Mouse (Mus musculus) neural tube, embryonic 11.5 days (tissue): ENCODE measurements around the gene Kif1a. TPM values are rescaled to one million over a fixed set of nuclear protein-coding genes. Genes with fewer than 3 reads are reported as not detected.

Experiments
- ATAC-seq: fragments of 200-750 bp; cut with Nextera tagmentation; 2 replicates; pipeline ENCODE4 v1.8.0; 2017; ENCODE audit warnings: moderate number of reproducible peaks, mild to moderate bottlenecking, moderate TSS enrichment, moderate library complexity; ENCODE audit not compliant: insufficient read depth, low FRiP score, low TSS enrichment
- DNase-seq: peaks from one replicate; pipeline ENCODE4 v3.0.0-alpha.2; 2015; ENCODE audit warnings: low spot score
- H3K27ac ChIP-seq: fragments of 300-500 bp; sonication (generic); 2 replicates; pipeline ENCODE4 v1.5.1; 2014; ENCODE audit warnings: low read depth, mild to moderate bottlenecking, low read length
- H3K27me3 ChIP-seq: fragments of 300-500 bp; sonication (generic); 2 replicates; pipeline ENCODE4 v1.6.1; 2014; ENCODE audit warnings: mild to moderate bottlenecking, low read length, mixed read lengths; ENCODE audit not compliant: control insufficient read depth, insufficient read depth
- H3K36me3 ChIP-seq: fragments of 300-500 bp; sonication (generic); 2 replicates; pipeline ENCODE4 v1.6.1; 2014; ENCODE audit warnings: mild to moderate bottlenecking, low read length, moderate library complexity, mixed read lengths; ENCODE audit not compliant: control insufficient read depth, insufficient read depth
- H3K4me1 ChIP-seq: fragments of 300-500 bp; sonication (generic); 2 replicates; pipeline ENCODE4 v1.6.1; 2014; ENCODE audit warnings: low read length, mixed read lengths; ENCODE audit not compliant: control insufficient read depth, insufficient read depth
- H3K4me2 ChIP-seq: fragments of 300-500 bp; sonication (generic); 2 replicates; pipeline ENCODE4 v1.6.1; 2014; ENCODE audit warnings: low read depth, mild to moderate bottlenecking, moderate library complexity
- H3K4me3 ChIP-seq: fragments of 300-500 bp; sonication (generic); 2 replicates; pipeline ENCODE4 v1.5.1; 2014; ENCODE audit warnings: low read depth, low read length
- H3K9ac ChIP-seq: fragments of 300-500 bp; sonication (generic); 2 replicates; pipeline ENCODE4 v1.6.1; 2014; ENCODE audit warnings: mild to moderate bottlenecking, low read length
- H3K9me3 ChIP-seq: fragments of 300-500 bp; sonication (generic); 2 replicates; pipeline ENCODE4 v1.6.1; 2016; ENCODE audit warnings: low read length; ENCODE audit not compliant: control insufficient read depth
- WGBS: fragments of 180-500 bp; shearing (Covaris S2); extraction: QIAGEN DNeasy Blood & Tissue Kit; methylation state at CpG from one replicate; pipeline ENCODE4 v1.1.7; 2014; 5-methylcytosine and 5-hydroxymethylcytosine counted together
- polyA plus RNA-seq: library from polyadenylated mRNA; unstranded; fragments of >200 nt; fragmentation: Nextera tagmentation; extraction: Ambion mirVana; gene quantifications from 2 replicates; pipeline ENCODE4 v1.2.1, GENCODE M21; 2014

Kif1a gene
- polyA plus RNA-seq, 1 experiment from 2014 or later, result 73.8 TPM

DNA sequence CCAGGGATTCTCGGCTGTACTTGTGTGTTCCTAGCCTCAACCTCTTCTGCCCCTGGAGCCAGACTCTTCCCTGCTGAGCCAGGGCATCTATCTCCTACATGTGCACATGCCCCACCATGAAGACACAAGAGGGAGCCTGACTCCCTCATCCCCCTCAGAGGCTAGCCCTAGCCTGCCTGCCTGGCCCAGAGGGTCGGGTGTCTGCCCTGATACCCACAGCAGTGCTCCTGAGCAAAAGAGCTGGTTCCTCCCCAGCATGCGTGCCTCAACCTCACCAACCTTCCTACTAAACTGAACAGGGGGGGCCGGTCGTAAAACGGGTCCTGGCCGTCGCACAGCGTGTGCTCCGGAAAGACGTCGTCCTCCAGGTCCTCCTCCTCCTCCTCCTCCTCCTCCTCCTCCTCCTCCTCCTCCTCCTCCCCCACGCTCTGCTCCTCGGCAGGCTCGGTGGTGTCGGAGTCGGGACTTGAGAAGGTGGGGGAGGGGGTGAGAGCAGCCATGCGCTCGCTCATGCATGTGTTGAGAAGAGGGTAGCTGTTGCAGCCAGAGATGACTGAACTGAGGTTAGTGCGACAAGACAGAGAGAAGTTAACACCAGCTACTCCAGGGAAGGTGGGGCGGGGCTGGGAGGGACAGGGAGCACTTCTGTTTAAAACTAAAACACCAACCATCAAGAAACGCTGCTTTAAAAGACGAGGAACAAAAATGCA lies 50.5 kb downstream of the Kif1a start:
- Histone ChIP-seq H3K4me1 (no peaks in the 10 kb centered on the region), H3K4me2 (no peak overlapping the region), H3K9ac (no peak overlapping the region), H3K4me3 (no peak overlapping the region), H3K36me3 (peaks cover 4% of the 10 kb centered on the region; the same call in 1 of the 2 replicates), H3K9me3 (no peaks in the 10 kb centered on the region), H3K27me3 (no peaks in the 10 kb centered on the region), H3K27ac (no peak overlapping the region)
- no peak for DNase-seq
- no peak for ATAC-seq
- WGBS, result 45% methylated on average over 20 of the region's 23 CpGs

DNA sequence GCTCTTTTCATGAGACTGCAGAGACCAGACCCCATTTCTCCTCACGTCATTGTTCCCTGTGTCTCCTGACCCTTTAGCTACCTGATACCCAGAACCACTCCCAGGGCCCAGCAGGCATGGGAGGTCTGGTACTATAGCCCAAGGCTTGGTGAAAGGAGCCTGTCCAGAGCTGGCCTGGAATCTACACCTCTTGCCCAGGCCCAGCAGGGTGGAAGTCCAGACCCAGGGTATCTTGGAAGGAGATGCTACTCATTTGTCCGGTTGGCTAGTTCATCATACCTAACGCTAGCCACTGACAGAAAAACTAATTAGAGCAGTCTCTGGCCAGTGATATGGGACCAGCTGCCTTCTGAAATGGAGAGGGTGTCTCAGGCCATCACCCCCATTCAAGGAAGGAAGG lies 51.7 kb downstream of the Kif1a start:
- no peak overlapping the region for H3K27ac ChIP-seq
- H3K4me3 ChIP-seq, result no peak overlapping the region
- 95% methylated on average over 3 of the region's 3 CpGs for WGBS
- 0 out of 2 replicates have a peak, but pooled peaks cover 2% of the 10 kb centered on the region for H3K36me3 ChIP-seq
- no peak overlapping the region for H3K9ac ChIP-seq
- H3K27me3 ChIP-seq, result no peaks in the 10 kb centered on the region
- no peaks in the 10 kb centered on the region for H3K4me1 ChIP-seq
- no peaks in the 10 kb centered on the region for H3K9me3 ChIP-seq
- H3K4me2 ChIP-seq, result no peak overlapping the region
- DNase-seq (no peak), ATAC-seq (no peak)

DNA sequence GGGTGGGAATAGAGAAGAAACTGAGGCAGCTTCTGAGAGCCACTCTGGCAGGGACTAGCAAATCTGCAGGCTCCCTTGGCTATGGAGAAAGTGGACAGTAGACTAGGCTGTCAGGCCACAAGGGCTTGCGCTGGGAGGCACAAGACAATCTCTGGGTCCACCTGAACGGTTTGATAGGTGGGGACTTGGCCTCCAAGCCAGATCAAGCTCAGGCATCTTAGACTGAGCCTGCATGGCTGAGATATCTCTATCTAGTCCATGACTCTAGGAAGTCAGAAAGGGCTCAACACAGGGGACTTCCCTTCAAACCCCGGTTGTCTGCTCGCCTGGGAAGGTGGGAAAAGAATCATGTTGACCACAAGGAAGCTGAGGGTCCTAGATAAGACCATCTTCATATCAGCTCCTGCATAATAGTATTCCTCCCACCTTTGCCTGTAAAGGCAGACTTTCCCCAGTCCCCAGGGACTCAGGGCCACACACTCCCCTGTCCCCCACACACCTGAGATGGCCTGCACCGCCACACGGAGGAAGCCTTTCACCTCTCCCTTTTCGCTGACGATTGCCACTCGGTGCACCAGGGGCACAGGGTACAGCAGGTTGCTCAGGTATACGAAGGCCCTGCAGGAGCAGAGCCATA lies 55.5 kb downstream of the Kif1a start:
- no peak for ATAC-seq
- 92% methylated on average over 10 of the region's 10 CpGs for WGBS

DNA sequence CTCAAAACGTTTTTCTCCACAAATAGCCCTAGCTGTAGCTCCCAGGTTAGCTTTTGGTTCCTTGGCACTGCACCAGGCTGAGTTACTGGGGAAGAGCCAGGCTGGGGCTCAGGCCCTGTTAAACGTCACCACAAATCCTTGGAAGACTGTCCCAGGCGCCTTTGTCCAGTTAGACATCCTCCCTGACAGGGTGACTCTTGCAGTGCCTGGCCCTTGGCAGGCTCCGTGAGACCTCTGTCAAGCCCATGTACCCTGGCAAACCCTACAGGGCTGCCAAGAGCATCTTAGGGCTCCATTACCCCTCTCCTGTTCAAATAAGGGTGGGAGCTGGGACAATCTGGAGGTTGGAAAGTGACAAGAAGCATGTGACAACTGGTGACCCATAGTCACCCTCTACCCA lies 65.8 kb downstream of the Kif1a start:
- Histone ChIP-seq H3K27ac (no peak overlapping the region), H3K9ac (no peak overlapping the region), H3K27me3 (no peaks in the 10 kb centered on the region), H3K36me3 (no peaks in the 10 kb centered on the region), H3K4me3 (no peak overlapping the region), H3K4me1 (no peaks in the 10 kb centered on the region), H3K4me2 (no peak overlapping the region), H3K9me3 (no peaks in the 10 kb centered on the region)
- DNase-seq (no peak), ATAC-seq (no peak)
- WGBS, result 81% methylated on average over 4 of the region's 4 CpGs

More for the DNA sequence above, 55.5 kb downstream of the Kif1a start:
- Histone ChIP-seq H3K9ac (no peak overlapping the region), H3K9me3 (no peaks in the 10 kb centered on the region), H3K27ac (no peak overlapping the region), H3K4me1 (no peaks in the 10 kb centered on the region), H3K4me2 (no peak overlapping the region), H3K36me3 (0 out of 2 replicates have a peak, but pooled peaks cover 2% of the 10 kb centered on the region), H3K27me3 (no peaks in the 10 kb centered on the region), H3K4me3 (no peak overlapping the region)
- DNase-seq, result no peak

DNA sequence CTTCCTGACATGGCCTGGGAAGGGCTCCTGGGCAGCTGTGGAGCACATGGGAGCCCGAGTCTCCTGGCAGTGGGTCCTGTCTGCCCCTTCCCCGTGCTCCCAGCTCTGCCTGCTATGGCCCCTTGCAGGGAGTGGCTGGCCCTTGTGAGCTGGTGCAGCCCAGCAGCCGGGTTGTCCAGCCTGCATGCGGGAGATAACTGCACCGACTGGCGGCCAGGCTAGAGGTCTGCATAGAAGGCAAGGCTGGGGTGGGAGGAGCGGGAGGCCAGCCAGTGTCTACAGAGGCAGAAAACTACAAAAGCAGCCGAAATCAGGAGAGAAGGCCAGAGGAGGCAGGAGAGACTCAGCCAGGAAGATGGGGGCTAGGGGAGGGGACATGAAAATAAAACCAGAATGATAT lies 67.8 kb downstream of the Kif1a start:
- Histone ChIP-seq H3K9ac (no peak overlapping the region), H3K27ac (0 out of 2 replicates have a peak overlapping the region, but pooled peaks have one; percentile 39), H3K9me3 (no peaks in the 10 kb centered on the region), H3K36me3 (no peaks in the 10 kb centered on the region), H3K4me2 (no peak overlapping the region), H3K4me3 (no peak overlapping the region), H3K4me1 (no peaks in the 10 kb centered on the region), H3K27me3 (no peaks in the 10 kb centered on the region)
- DNase-seq (no peak), ATAC-seq (no peak)
- 54% methylated on average over 8 of the region's 8 CpGs for WGBS

DNA sequence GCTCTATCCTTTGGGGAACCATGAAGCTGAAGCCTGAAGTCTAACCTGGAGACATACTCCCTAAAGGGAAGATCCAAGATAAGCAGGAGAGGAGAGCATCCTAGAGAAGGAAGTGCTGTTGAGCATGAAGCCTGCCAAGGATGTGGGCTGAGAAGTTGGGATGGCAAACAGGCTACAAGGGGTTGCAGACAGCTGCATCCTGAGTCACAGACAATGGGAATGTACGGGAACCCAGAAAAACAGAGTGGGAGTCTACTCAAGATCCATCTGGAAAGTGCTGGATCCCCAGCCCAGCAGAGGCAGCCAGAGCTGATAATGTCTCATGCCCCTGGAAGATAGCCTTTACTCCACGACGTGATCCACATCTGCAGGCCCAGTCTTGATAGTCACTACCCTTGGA lies 70.6 kb downstream of the Kif1a start:
- H3K36me3 ChIP-seq, result no peaks in the 10 kb centered on the region
- no peak overlapping the region for H3K9ac ChIP-seq
- H3K4me3 ChIP-seq, result no peak overlapping the region
- no peak overlapping the region for H3K27ac ChIP-seq
- H3K27me3 ChIP-seq, result no peaks in the 10 kb centered on the region
- no peaks in the 10 kb centered on the region for H3K9me3 ChIP-seq
- DNase-seq, result no peak
- no peak overlapping the region for H3K4me2 ChIP-seq
- H3K4me1 ChIP-seq, result no peaks in the 10 kb centered on the region
- 88% methylated on average over 3 of the region's 3 CpGs for whole genome bisulfite sequencing
- ATAC-seq, result no peak

DNA sequence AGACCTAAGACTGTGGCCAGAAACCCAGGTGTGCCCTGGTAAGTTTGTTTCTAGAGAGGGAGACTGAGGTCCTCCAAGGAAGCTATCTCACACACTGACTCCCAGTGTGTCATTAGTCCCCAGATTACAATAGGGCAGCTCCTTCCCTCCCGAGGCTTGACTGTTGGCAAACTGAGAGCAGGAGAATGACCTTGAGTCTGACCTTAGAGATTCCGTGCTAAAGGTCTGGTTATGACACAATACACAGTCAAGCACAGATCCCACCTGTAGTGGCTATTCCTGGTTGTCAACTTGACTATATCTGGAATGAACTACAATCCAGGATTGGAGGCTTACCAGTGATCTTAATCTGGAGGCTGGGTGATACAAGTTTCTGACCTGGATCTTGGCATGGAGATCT lies 71.7 kb downstream of the Kif1a start:
- H3K9me3 ChIP-seq, result no peaks in the 10 kb centered on the region
- no peak overlapping the region for H3K27ac ChIP-seq
- ATAC-seq (no peak), DNase-seq (no peak)
- H3K9ac ChIP-seq, result no peak overlapping the region
- H3K4me3 ChIP-seq, result no peak overlapping the region
- no peaks in the 10 kb centered on the region for H3K36me3 ChIP-seq
- WGBS, result 83% methylated on average over 2 of the region's 2 CpGs
- H3K27me3 ChIP-seq, result no peaks in the 10 kb centered on the region
- H3K4me1 ChIP-seq, result no peaks in the 10 kb centered on the region
- H3K4me2 ChIP-seq, result no peak overlapping the region

DNA sequence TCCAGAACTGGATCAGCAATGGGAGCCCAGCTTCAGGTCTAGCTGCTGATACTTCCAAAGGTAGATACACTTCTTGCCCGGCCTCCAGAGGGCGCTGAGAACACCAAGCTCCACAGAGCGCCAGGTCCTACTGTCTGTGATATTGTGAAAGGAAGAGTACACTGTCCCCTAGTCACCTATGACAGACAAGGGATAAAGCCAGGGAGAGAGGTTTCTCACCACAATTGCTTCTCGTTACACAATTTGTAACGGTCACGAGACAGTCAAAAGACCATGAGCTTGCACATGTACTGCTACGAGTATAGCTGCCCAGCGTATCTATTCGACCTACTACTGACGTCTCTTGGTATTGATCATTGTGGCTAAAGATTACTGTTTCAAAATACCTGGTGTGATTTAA lies 72.4 kb downstream of the Kif1a start:
- Histone ChIP-seq H3K36me3 (no peaks in the 10 kb centered on the region), H3K27ac (no peak overlapping the region), H3K9me3 (no peaks in the 10 kb centered on the region), H3K27me3 (no peaks in the 10 kb centered on the region), H3K4me3 (no peak overlapping the region), H3K4me1 (no peaks in the 10 kb centered on the region), H3K9ac (no peak overlapping the region), H3K4me2 (no peak overlapping the region)
- DNase-seq (no peak), ATAC-seq (no peak)
- WGBS, result 92% methylated on average over 10 of the region's 10 CpGs

DNA sequence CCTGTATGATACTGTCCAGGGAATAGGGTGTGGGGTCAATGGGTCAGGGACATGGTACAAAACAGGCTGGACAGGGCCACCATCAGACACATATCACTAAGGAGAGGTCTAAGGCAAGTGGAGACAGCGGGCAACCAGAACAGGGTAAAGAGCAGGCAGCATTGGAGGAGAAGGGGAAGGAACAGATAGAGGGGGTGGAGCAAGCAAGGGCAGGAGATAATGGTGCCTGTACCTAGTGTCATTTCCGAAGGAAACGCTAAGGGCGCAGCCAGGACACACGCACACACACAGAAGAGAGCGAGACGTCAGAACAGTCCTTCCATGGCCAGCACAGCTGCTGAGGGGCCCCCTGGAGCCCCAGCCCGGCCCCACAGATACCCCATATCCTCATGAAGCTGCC lies 75.2 kb downstream of the Kif1a start:
- Histone ChIP-seq H3K9ac (no peak overlapping the region), H3K4me3 (no peak overlapping the region), H3K36me3 (no peaks in the 10 kb centered on the region), H3K27me3 (no peaks in the 10 kb centered on the region), H3K4me2 (no peak overlapping the region), H3K4me1 (no peaks in the 10 kb centered on the region), H3K9me3 (no peaks in the 10 kb centered on the region), H3K27ac (no peak overlapping the region)
- no peak for DNase-seq
- 91% methylated on average over 8 of the region's 8 CpGs for WGBS
- ATAC-seq, result no peak
